Mouse (Mus musculus): ENCODE data around the gene Psma7. TPM values are rescaled to one million over a fixed set of nuclear protein-coding genes. Genes with fewer than 3 reads are reported as not detected.

Psma7 gene
- polyA plus RNA-seq, 1 experiment from 2014 or later = 558 TPM

DNA sequence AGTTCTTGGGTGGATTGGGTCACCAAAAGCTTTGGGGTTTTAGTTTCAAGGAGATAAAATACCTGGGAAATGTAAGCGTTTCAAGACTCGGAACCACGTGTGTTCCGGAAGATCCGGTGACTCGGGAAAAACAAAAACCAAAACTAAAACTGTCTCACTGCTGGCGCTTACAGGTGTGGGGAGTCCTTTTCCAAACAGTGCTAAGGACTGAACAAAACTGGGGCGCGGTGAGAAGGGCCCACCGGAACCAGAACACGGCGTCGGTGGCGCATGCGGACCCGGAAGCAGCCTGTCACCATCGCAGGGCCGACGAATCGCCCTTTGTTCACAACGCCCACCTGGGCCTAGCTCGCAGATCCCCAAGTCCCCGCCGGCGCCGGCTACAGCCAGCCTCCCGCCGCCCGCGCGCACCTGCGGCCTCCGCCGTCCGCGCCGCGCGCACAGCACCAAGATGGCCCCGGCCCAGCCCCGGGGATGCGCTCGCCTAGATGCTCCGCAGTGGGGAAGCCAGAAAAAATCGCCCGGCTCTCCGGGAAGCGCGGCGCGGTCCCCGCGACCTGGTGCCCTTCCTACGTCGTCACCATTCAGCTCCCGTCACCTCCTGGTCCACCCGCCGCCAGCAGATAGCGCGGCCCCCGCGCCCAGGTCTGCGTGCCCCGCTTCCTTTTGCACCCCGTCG, 517 bp downstream of the Psma7 start:
- Histone ChIP-seq H3K4me1 (peaks cover 19% of the 10 kb centered on the region), H3K27ac (peak overlapping the region; percentile 92), H3K9ac (peak overlapping the region; percentile 85), H3K36me3 (peaks cover 21% of the 10 kb centered on the region), H3K27me3 (replicated peaks) (no peaks in the 10 kb centered on the region), H3K9me3 (no peaks in the 10 kb centered on the region), H3K4me2 (peak overlapping the region; percentile 97), H3K4me3 (replicated peaks) (peak overlapping the region; percentile 90)
- peak; percentile 56 for ATAC-seq (ENCODE audit: insufficient read depth, low FRiP score, low read depth)
- WGBS = under 1% methylated on average over 66 of the region's 66 CpGs

DNA sequence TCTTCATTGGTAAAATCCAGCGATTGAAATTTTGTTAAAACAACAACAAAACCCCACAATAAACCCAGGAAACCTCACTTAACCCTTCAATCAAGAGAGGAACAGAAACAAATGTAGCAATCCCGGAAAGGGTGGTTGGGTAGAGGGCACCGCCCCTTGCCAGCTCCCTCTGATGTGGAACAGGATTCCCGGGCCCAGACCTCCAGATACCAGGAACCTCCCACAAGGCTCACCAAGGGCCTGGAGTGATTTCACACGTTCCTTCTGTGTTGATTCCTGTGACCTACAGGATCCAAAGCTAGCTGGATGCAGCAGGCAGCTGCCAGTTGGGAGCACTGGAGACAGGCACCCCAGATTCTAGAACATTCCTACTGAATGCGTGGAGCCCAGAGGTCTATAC, 1.8 kb downstream of the Psma7 start:
- Histone ChIP-seq H3K27me3 (replicated peaks) (no peaks in the 10 kb centered on the region), H3K9ac (no peak overlapping the region; the same call in 1 of the 2 replicates), H3K27ac (no peak overlapping the region), H3K4me1 (peaks cover 19% of the 10 kb centered on the region), H3K36me3 (peaks cover 32% of the 10 kb centered on the region), H3K9me3 (no peaks in the 10 kb centered on the region), H3K4me2 (peak overlapping the region; percentile 97), H3K4me3 (replicated peaks) (0 out of 2 replicates have a peak overlapping the region, but pooled peaks have one; percentile 90)
- 42% methylated on average over 6 of the region's 6 CpGs for WGBS
- ATAC-seq (ENCODE audit: insufficient read depth, low FRiP score, low read depth) = no peak

DNA sequence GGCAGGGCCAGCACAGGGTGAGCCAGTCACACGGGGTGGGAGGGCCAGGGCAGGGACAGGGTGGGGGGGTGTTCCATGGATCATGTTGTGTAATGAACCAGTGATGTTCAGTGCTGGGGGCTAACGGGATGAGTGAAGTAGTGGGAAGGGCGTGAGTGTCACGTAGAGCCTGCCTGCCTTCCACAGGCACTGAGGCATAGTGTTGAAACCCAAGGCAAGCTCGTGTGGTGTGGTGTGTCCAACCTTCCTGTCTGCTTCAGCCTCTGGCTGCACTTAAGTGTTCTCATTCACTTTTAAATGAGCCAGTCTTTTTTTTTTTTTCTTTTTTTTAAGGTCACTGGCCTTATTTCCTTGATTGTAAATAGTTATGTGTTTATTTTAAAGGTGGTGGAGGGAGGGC, 7.5 kb downstream of the Psma7 start:
- no peaks in the 10 kb centered on the region for H3K9me3 ChIP-seq
- peaks cover 70% of the 10 kb centered on the region for H3K36me3 ChIP-seq

DNA sequence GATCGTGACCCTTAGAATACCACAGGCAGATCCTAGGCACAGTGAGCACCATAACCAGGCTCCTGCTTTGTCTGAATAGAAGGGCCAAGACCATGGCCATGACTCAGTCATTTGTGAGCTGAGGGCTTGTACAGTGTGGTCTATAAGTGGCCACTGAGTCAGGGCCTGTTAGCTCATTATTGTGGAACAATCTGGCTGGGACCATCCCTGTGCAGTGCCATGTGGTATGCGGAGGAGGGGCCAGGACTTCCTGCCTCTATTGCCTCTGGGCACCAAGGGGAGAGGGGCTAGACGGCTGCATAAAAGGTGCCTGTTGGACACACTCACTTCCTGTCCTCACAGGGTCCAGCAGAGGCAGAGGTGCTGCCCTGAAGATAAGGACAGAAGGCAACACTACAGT, 8.3 kb downstream of the Psma7 start:
- Histone ChIP-seq H3K4me2 (no peak overlapping the region), H3K9me3 (no peaks in the 10 kb centered on the region), H3K27me3 (replicated peaks) (no peaks in the 10 kb centered on the region), H3K4me1 (no peaks in the 10 kb centered on the region), H3K27ac (no peak overlapping the region), H3K36me3 (peaks cover 74% of the 10 kb centered on the region), H3K4me3 (replicated peaks) (no peak overlapping the region), H3K9ac (no peak overlapping the region)
- 73% methylated on average over 3 of the region's 3 CpGs for WGBS
- ATAC-seq (ENCODE audit: insufficient read depth, low FRiP score, low read depth) = no peak

More for the DNA sequence above, 7.5 kb downstream of the Psma7 start:
- no peak overlapping the region for H3K4me3 ChIP-seq (replicated peaks)
- H3K27me3 ChIP-seq (replicated peaks) = no peaks in the 10 kb centered on the region
- 61% methylated on average over 5 of the region's 5 CpGs for WGBS
- no peak for ATAC-seq (ENCODE audit: insufficient read depth, low FRiP score, low read depth)
- H3K4me2 ChIP-seq = no peak overlapping the region
- H3K9ac ChIP-seq = no peak overlapping the region
- no peaks in the 10 kb centered on the region for H3K4me1 ChIP-seq
- H3K27ac ChIP-seq = no peak overlapping the region

DNA sequence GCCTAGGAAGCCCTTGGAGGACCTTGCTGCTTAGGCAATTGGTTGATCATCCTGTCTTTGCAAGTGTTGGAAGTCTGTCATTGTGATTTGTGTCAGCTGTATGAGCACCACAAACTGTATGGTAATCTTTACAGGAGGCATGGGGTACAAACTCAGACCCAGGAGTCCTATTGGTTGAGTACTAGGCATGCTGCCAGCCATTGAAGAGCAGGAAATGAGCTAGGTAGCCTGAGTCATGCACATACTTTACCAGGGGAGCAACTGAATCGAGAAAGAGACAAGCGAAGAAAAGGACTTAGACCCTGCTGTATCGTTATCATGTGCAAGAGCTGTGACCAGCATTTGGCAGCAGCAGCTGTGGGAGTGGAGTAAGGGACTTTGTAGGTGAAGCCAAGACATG, 9.3 kb downstream of the Psma7 start:
- no peaks in the 10 kb centered on the region for H3K9me3 ChIP-seq
- H3K4me2 ChIP-seq = no peak overlapping the region
- peaks cover 75% of the 10 kb centered on the region for H3K36me3 ChIP-seq
- no peak overlapping the region for H3K9ac ChIP-seq
- H3K4me1 ChIP-seq = 0 out of 2 replicates have a peak, but pooled peaks cover 5% of the 10 kb centered on the region
- WGBS = 82% methylated on average over 3 of the region's 3 CpGs
- H3K27ac ChIP-seq = no peak overlapping the region
- ATAC-seq (ENCODE audit: insufficient read depth, low FRiP score, low read depth) = no peak
- no peaks in the 10 kb centered on the region for H3K27me3 ChIP-seq (replicated peaks)
- no peak overlapping the region for H3K4me3 ChIP-seq (replicated peaks)

DNA sequence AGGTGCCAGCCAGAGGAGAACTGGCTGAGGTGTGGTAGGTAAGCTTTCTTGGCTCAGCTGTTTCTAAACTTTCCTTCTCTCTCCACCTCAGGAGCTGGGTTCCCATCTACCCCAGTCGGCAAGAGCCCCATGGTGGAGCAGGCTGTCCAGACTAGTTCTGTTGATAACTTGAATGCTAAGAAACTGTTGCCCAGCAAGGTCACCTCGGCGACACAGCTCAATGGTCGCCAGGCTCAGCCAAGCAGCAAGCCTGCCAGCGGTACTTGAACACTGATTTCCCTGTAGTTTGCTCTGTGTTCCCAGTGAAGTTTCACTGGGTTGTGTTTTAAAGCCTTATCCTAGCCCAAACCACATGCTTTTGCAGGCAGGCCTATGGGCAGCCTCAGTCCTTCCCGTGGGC, 11.0 kb downstream of the Psma7 start:
- peaks cover 61% of the 10 kb centered on the region for H3K36me3 ChIP-seq
- H3K9me3 ChIP-seq = no peaks in the 10 kb centered on the region
- peaks cover 21% of the 10 kb centered on the region for H3K4me1 ChIP-seq
- H3K4me2 ChIP-seq = no peak overlapping the region
- ATAC-seq (ENCODE audit: insufficient read depth, low FRiP score, low read depth) = no peak
- H3K27ac ChIP-seq = no peak overlapping the region
- 89% methylated on average over 6 of the region's 6 CpGs for WGBS
- H3K27me3 ChIP-seq (replicated peaks) = no peaks in the 10 kb centered on the region
- no peak overlapping the region for H3K4me3 ChIP-seq (replicated peaks)
- no peak overlapping the region for H3K9ac ChIP-seq

DNA sequence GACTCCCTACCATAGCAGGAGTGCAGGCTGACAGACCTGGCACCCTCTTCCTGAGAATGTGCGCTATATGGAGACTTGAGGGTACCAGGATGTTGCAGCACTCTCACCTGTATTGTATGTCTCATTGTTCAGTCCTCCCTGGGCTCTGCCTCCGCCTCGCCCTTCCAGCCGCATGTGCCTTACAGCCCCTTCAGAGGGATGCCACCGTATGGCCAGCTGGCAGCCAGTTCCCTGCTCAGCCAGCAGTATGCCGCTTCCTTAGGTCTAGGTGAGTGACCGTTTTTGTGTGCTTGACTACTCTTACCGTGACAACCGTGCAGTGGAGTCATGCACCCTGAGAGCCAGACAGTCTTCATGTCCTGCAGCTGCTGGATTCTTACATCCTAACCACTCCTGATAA, 14.5 kb downstream of the Psma7 start:
- no peak overlapping the region for H3K27ac ChIP-seq
- 0 out of 2 replicates have a peak, but pooled peaks cover 1% of the 10 kb centered on the region for H3K27me3 ChIP-seq (replicated peaks)
- H3K4me1 ChIP-seq = peaks cover 28% of the 10 kb centered on the region
- peaks cover 36% of the 10 kb centered on the region for H3K36me3 ChIP-seq
- H3K9ac ChIP-seq = no peak overlapping the region
- H3K4me2 ChIP-seq = peak overlapping the region; percentile 77; the same call in 1 of the 2 replicates
- WGBS = 77% methylated on average over 9 of the region's 9 CpGs
- ATAC-seq (ENCODE audit: insufficient read depth, low FRiP score, low read depth) = no peak
- H3K9me3 ChIP-seq = no peaks in the 10 kb centered on the region
- no peak overlapping the region for H3K4me3 ChIP-seq (replicated peaks)

DNA sequence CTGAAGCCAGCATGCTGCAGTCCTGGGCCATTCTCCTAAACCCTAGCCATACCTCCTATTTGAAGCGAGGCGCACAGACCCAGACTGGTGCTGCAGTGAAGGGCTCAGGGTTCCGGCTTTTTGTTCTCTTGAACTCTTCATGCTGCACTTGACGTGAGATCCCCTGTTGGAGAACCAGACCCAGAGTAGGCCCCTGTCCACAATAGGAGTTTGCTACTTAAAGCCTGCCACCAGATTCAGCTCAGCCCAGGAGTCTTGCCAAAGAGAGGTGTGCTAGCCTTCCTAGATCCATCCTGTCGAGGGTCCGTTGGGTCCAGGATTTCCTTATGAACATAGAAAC, 16.4 kb downstream of the Psma7 start:
- WGBS = 6% methylated on average over 6 of the region's 6 CpGs
- peaks cover 22% of the 10 kb centered on the region for H3K36me3 ChIP-seq
- no peaks in the 10 kb centered on the region for H3K9me3 ChIP-seq
- H3K27me3 ChIP-seq (replicated peaks) = peaks cover 7% of the 10 kb centered on the region; the same call in 1 of the 2 replicates
- H3K4me2 ChIP-seq = peak overlapping the region; percentile 77
- peaks cover 28% of the 10 kb centered on the region for H3K4me1 ChIP-seq
- no peak for ATAC-seq (ENCODE audit: insufficient read depth, low FRiP score, low read depth)
- peak overlapping the region; percentile 91; the same call in 1 of the 2 replicates for H3K9ac ChIP-seq
- peak overlapping the region; percentile 95 for H3K4me3 ChIP-seq (replicated peaks)
- H3K27ac ChIP-seq = no peak overlapping the region

DNA sequence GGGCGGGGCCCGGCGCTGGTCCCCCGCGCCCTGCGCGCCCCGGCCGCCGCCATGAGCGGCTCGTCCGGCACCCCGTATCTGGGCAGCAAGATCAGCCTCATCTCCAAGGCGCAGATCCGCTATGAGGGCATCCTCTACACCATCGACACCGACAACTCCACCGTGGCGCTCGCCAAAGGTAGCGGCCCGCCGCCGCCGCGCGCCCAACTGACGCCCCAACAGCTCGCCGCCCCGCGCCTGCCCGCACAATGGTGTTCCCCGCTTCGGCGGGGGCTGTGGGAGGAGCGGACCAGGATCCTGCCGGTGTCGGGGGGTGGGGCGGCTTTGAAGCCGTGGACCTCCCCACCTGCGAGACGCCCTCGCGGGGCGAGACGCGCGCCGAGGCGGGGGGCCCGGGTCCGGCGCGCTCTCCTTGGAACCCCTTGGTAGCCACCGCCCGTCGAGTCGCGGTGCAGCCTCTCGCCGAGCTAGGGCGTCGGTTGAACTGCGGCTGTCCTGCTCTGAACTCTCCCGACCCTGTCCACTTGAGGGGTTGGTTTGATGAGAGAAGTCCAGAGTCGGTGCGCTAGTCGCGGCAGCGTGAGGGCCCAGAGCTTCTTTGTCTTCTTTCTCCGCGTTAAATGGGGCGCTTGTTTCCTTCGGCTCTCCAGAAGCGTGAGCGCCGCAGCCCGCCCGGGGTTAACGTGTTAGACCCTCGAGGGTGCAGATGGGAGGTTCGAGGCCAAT, 16.9 kb downstream of the Psma7 start:
- H3K9ac ChIP-seq = peak overlapping the region; percentile 91
- peaks cover 19% of the 10 kb centered on the region; the same call in 1 of the 2 replicates for H3K36me3 ChIP-seq
- peaks cover 28% of the 10 kb centered on the region for H3K4me1 ChIP-seq
- peak overlapping the region; percentile 94 for H3K27ac ChIP-seq
- ATAC-seq (ENCODE audit: insufficient read depth, low FRiP score, low read depth) = peak; percentile 0; the same call in 1 of the 2 replicates
- H3K27me3 ChIP-seq (replicated peaks) = peaks cover 7% of the 10 kb centered on the region; the same call in 1 of the 2 replicates
- H3K4me3 ChIP-seq (replicated peaks) = peak overlapping the region; percentile 95
- 2% methylated on average over 83 of the region's 84 CpGs for WGBS
- no peaks in the 10 kb centered on the region for H3K9me3 ChIP-seq
- peak overlapping the region; percentile 77 for H3K4me2 ChIP-seq

DNA sequence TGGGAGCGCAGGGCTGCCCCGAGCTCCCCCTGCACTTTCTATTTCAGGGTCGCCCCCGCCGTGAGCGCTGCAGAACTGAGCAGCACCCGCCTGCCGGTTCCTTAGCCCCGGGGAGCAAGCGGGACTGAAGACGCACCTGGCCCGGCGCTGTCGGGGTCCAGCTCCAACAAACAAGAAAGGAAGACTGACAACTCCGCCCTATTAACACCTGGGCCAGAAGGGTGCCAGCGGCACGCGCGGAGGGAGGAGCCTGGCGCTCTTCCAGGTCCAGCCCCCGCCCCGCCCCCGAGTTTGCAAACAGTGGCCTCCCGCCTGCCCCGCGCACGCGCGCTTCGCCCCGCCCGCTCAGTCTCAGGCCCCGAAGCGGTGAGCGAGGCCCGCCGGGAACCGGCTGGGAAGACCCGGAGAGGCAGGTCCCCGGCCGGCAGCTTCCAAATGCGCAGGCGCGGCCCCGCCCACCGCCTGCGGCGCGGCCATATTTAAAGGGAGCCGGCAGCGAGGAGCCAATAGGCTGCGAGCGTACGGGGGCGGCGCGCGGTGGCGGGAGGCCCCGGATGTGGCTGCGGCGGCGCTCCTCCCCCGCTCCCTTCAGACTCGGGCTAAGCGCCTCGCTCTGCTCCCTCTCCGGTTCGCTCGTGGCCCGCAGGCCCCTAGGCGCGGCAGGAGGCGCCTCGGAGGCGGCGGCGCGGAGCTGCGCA, 17.7 kb downstream of the Psma7 start, which contains the start of gene Lsm14b:
Gene Lsm14b, plus strand, starts transcription at position 587 of the 698 bp plus-strand sequence.
- Histone ChIP-seq H3K9ac (peak within 1 kb of the TSS; percentile 91), H3K36me3 (peaks cover 16% of the 10 kb centered on the region; the same call in 1 of the 2 replicates), H3K9me3 (no peaks in the 10 kb centered on the region), H3K27me3 (replicated peaks) (peaks cover 7% of the 10 kb centered on the region; the same call in 1 of the 2 replicates), H3K27ac (peak within 1 kb of the TSS; percentile 94), H3K4me1 (peaks cover 28% of the 10 kb centered on the region), H3K4me3 (replicated peaks) (peak within 1 kb of the TSS; percentile 95), H3K4me2 (peak within 1 kb of the TSS; percentile 89)
- under 1% methylated on average over 80 of the region's 80 CpGs for WGBS
- ATAC-seq (ENCODE audit: insufficient read depth, low FRiP score, low read depth) = peak; percentile 95

DNA sequence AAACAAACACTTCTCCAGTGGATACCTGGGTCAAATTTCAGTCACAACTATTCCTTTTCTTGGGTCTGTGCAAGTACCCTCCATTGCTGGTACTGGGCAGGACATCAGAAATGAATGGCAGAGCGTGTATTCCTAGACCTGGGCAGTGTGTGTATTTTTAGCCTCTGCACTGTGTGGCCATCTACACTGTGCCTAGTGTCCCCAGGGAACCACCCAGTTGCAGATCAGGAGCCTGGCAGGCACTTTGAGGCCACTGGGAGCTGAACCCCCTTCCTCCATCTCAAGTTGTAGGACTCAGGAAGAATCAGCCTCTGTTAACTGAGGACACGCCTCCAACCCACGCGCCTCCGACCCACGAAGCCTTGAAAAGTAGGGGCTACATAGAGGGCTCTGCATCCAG, 19.5 kb downstream of the Psma7 start:
- Histone ChIP-seq H3K4me3 (replicated peaks) (no peak overlapping the region), H3K4me2 (no peak overlapping the region), H3K9me3 (no peaks in the 10 kb centered on the region), H3K4me1 (peaks cover 21% of the 10 kb centered on the region), H3K27ac (no peak overlapping the region), H3K27me3 (replicated peaks) (peaks cover 7% of the 10 kb centered on the region; the same call in 1 of the 2 replicates), H3K36me3 (no peaks in the 10 kb centered on the region), H3K9ac (no peak overlapping the region)
- 64% methylated on average over 6 of the region's 6 CpGs for WGBS
- ATAC-seq (ENCODE audit: insufficient read depth, low FRiP score, low read depth) = no peak

All from stomach, embryonic 15.5 days (tissue).